Mouse (Mus musculus): ENCODE measurements around the gene Pef1. TPM values are rescaled to one million over a fixed set of nuclear protein-coding genes. Genes with fewer than 3 reads are reported as not detected.

The Pef1 gene
- polyA plus RNA-seq, 1 experiment from 2014 or later, result 70.4 TPM

GRCm38 (mm10) chr4:130121560-130121959 lies 19.2 kb downstream of the Pef1 start:
- H3K27ac ChIP-seq (ENCODE audit: low read depth), result no peak overlapping the region
- H3K36me3 ChIP-seq (ENCODE audit: control insufficient read depth, insufficient read depth, low read length), result peaks cover 55% of the 10 kb centered on the region
- no peak for DNase-seq (ENCODE audit: low spot score)

GRCm38 (mm10) chr4:130123020-130123419 lies 20.7 kb downstream of the Pef1 start:
- DNase-seq (ENCODE audit: low spot score) (no peak), ATAC-seq (replicated peaks; ENCODE audit: low FRiP score, low TSS enrichment, low read depth) (no peak)
- Histone ChIP-seq H3K4me1 (replicated peaks; ENCODE audit: control insufficient read depth, insufficient read depth, low read length) (no peaks in the 10 kb centered on the region), H3K9ac (ENCODE audit: low read length) (no peak overlapping the region), H3K9me3 (ENCODE audit: control insufficient read depth, low read length) (no peaks in the 10 kb centered on the region), H3K36me3 (ENCODE audit: control insufficient read depth, insufficient read depth, low read length) (peaks cover 70% of the 10 kb centered on the region), H3K4me3 (ENCODE audit: low read depth, low read length) (no peak overlapping the region), H3K27ac (ENCODE audit: low read depth) (no peak overlapping the region), H3K27me3 (replicated peaks; ENCODE audit: control insufficient read depth, insufficient read depth, low read length) (no peaks in the 10 kb centered on the region), H3K4me2 (ENCODE audit: low read length) (no peak overlapping the region)
- WGBS, result 84% methylated on average over 5 of the region's 5 CpGs

More at GRCm38 (mm10) chr4:130121560-130121959, 19.2 kb downstream of the Pef1 start:
- WGBS, result 78% methylated on average over 8 of the region's 8 CpGs
- H3K4me2 ChIP-seq (ENCODE audit: low read length), result no peak overlapping the region
- H3K4me1 ChIP-seq (replicated peaks; ENCODE audit: control insufficient read depth, insufficient read depth, low read length), result no peaks in the 10 kb centered on the region
- H3K4me3 ChIP-seq (ENCODE audit: low read depth, low read length), result no peak overlapping the region
- no peaks in the 10 kb centered on the region for H3K27me3 ChIP-seq (replicated peaks; ENCODE audit: control insufficient read depth, insufficient read depth, low read length)
- ATAC-seq (replicated peaks; ENCODE audit: low FRiP score, low TSS enrichment, low read depth), result no peak
- H3K9ac ChIP-seq (ENCODE audit: low read length), result no peak overlapping the region
- no peaks in the 10 kb centered on the region for H3K9me3 ChIP-seq (ENCODE audit: control insufficient read depth, low read length)

GRCm38 (mm10) chr4:130124110-130124509 lies 21.8 kb downstream of the Pef1 start:
- H3K4me1 ChIP-seq (replicated peaks; ENCODE audit: control insufficient read depth, insufficient read depth, low read length), result no peaks in the 10 kb centered on the region
- no peak overlapping the region for H3K4me2 ChIP-seq (ENCODE audit: low read length)
- WGBS, result 88% methylated on average over 4 of the region's 4 CpGs
- H3K27me3 ChIP-seq (replicated peaks; ENCODE audit: control insufficient read depth, insufficient read depth, low read length), result no peaks in the 10 kb centered on the region
- no peaks in the 10 kb centered on the region for H3K9me3 ChIP-seq (ENCODE audit: control insufficient read depth, low read length)
- H3K27ac ChIP-seq (ENCODE audit: low read depth), result no peak overlapping the region
- ATAC-seq (replicated peaks; ENCODE audit: low FRiP score, low TSS enrichment, low read depth), result no peak
- H3K4me3 ChIP-seq (ENCODE audit: low read depth, low read length), result no peak overlapping the region
- H3K9ac ChIP-seq (ENCODE audit: low read length), result no peak overlapping the region
- no peak for DNase-seq (ENCODE audit: low spot score)
- peaks cover 70% of the 10 kb centered on the region for H3K36me3 ChIP-seq (ENCODE audit: control insufficient read depth, insufficient read depth, low read length)

GRCm38 (mm10) chr4:130125164-130125563 lies 22.8 kb downstream of the Pef1 start:
- Histone ChIP-seq H3K27me3 (replicated peaks; ENCODE audit: control insufficient read depth, insufficient read depth, low read length) (no peaks in the 10 kb centered on the region), H3K4me1 (replicated peaks; ENCODE audit: control insufficient read depth, insufficient read depth, low read length) (no peaks in the 10 kb centered on the region), H3K4me2 (ENCODE audit: low read length) (no peak overlapping the region), H3K27ac (ENCODE audit: low read depth) (no peak overlapping the region), H3K36me3 (ENCODE audit: control insufficient read depth, insufficient read depth, low read length) (peaks cover 70% of the 10 kb centered on the region), H3K4me3 (ENCODE audit: low read depth, low read length) (no peak overlapping the region), H3K9ac (ENCODE audit: low read length) (no peak overlapping the region), H3K9me3 (ENCODE audit: control insufficient read depth, low read length) (no peaks in the 10 kb centered on the region)
- ATAC-seq (replicated peaks; ENCODE audit: low FRiP score, low TSS enrichment, low read depth) (no peak), DNase-seq (ENCODE audit: low spot score) (no peak)
- 93% methylated on average over 6 of the region's 6 CpGs for WGBS

- Histone ChIP-seq H3K27ac (ENCODE audit: low read depth) (no peak overlapping the region), H3K4me2 (ENCODE audit: low read length) (no peak overlapping the region), H3K36me3 (ENCODE audit: control insufficient read depth, insufficient read depth, low read length) (peaks cover 70% of the 10 kb centered on the region), H3K4me3 (ENCODE audit: low read depth, low read length) (no peak overlapping the region), H3K9me3 (ENCODE audit: control insufficient read depth, low read length) (no peaks in the 10 kb centered on the region), H3K27me3 (replicated peaks; ENCODE audit: control insufficient read depth, insufficient read depth, low read length) (no peaks in the 10 kb centered on the region), H3K9ac (ENCODE audit: low read length) (no peak overlapping the region), H3K4me1 (replicated peaks; ENCODE audit: control insufficient read depth, insufficient read depth, low read length) (no peaks in the 10 kb centered on the region)
- ATAC-seq (replicated peaks; ENCODE audit: low FRiP score, low TSS enrichment, low read depth) (no peak), DNase-seq (ENCODE audit: low spot score) (no peak)
- WGBS, result 81% methylated on average over 5 of the region's 5 CpGs
These were observed 23.6 kb downstream of the Pef1 start for GRCm38 (mm10) chr4:130125935-130126334.

GRCm38 (mm10) chr4:130128907-130129306 lies 26.5 kb downstream of the Pef1 start:
- H3K4me3 ChIP-seq (ENCODE audit: low read depth, low read length), result no peak overlapping the region
- H3K27me3 ChIP-seq (replicated peaks; ENCODE audit: control insufficient read depth, insufficient read depth, low read length), result no peaks in the 10 kb centered on the region
- 79% methylated on average over 5 of the region's 5 CpGs for WGBS
- H3K4me1 ChIP-seq (replicated peaks; ENCODE audit: control insufficient read depth, insufficient read depth, low read length), result no peaks in the 10 kb centered on the region
- DNase-seq (ENCODE audit: low spot score), result no peak
- H3K9me3 ChIP-seq (ENCODE audit: control insufficient read depth, low read length), result no peaks in the 10 kb centered on the region
- H3K36me3 ChIP-seq (ENCODE audit: control insufficient read depth, insufficient read depth, low read length), result peaks cover 40% of the 10 kb centered on the region
- H3K4me2 ChIP-seq (ENCODE audit: low read length), result no peak overlapping the region
- no peak overlapping the region for H3K27ac ChIP-seq (ENCODE audit: low read depth)
- ATAC-seq (replicated peaks; ENCODE audit: low FRiP score, low TSS enrichment, low read depth), result no peak
- H3K9ac ChIP-seq (ENCODE audit: low read length), result no peak overlapping the region

GRCm38 (mm10) chr4:130130082-130130481 lies 27.7 kb downstream of the Pef1 start:
- 76% methylated on average over 10 of the region's 10 CpGs for WGBS
- no peaks in the 10 kb centered on the region for H3K9me3 ChIP-seq (ENCODE audit: control insufficient read depth, low read length)
- no peak overlapping the region for H3K4me3 ChIP-seq (ENCODE audit: low read depth, low read length)
- no peak overlapping the region for H3K9ac ChIP-seq (ENCODE audit: low read length)
- H3K27me3 ChIP-seq (replicated peaks; ENCODE audit: control insufficient read depth, insufficient read depth, low read length), result no peaks in the 10 kb centered on the region
- peaks cover 30% of the 10 kb centered on the region for H3K36me3 ChIP-seq (ENCODE audit: control insufficient read depth, insufficient read depth, low read length)
- peaks cover 5% of the 10 kb centered on the region for H3K4me1 ChIP-seq (replicated peaks; ENCODE audit: control insufficient read depth, insufficient read depth, low read length)
- DNase-seq (ENCODE audit: low spot score) (no peak), ATAC-seq (replicated peaks; ENCODE audit: low FRiP score, low TSS enrichment, low read depth) (no peak)
- H3K4me2 ChIP-seq (ENCODE audit: low read length), result no peak overlapping the region
- 0 out of 2 replicates have a peak overlapping the region, but pooled peaks have one; percentile 43 for H3K27ac ChIP-seq (ENCODE audit: low read depth)

- Histone ChIP-seq H3K4me1 (replicated peaks; ENCODE audit: control insufficient read depth, insufficient read depth, low read length) (peaks cover 5% of the 10 kb centered on the region), H3K4me2 (ENCODE audit: low read length) (no peak overlapping the region), H3K36me3 (ENCODE audit: control insufficient read depth, insufficient read depth, low read length) (peaks cover 23% of the 10 kb centered on the region), H3K9ac (ENCODE audit: low read length) (no peak overlapping the region), H3K4me3 (ENCODE audit: low read depth, low read length) (no peak overlapping the region), H3K27me3 (replicated peaks; ENCODE audit: control insufficient read depth, insufficient read depth, low read length) (no peaks in the 10 kb centered on the region), H3K9me3 (ENCODE audit: control insufficient read depth, low read length) (no peaks in the 10 kb centered on the region), H3K27ac (ENCODE audit: low read depth) (peak overlapping the region; percentile 43)
- ATAC-seq (replicated peaks; ENCODE audit: low FRiP score, low TSS enrichment, low read depth), result peak; percentile 57
- peak; percentile 59 for DNase-seq (ENCODE audit: low spot score)
- WGBS, result 52% methylated on average over 13 of the region's 13 CpGs
These were observed 28.4 kb downstream of the Pef1 start for GRCm38 (mm10) chr4:130130641-130131350.

Data from intestine, embryonic 14.5 days (tissue).